Mouse (Mus musculus) myocyte (in vitro differentiated cells): ENCODE data around the gene Serpinb7. TPM values are rescaled to one million over a fixed set of nuclear protein-coding genes. Genes with fewer than 3 reads are reported as not detected.

Source experiments
- H3K27me3 ChIP-seq: one replicate; pipeline ENCODE4 v1.6.1; 2011; ENCODE audit not compliant: control insufficient read depth, insufficient read depth, insufficient read length
- H3K36me3 ChIP-seq: one replicate; pipeline ENCODE4 v1.6.1; 2011; ENCODE audit not compliant: control insufficient read depth, insufficient read depth
- H3K4me2 ChIP-seq: one replicate; pipeline ENCODE4 v1.6.1; 2011; ENCODE audit warnings: low read depth, control low read depth
- H3K4me3 ChIP-seq: one replicate; pipeline ENCODE4 v1.5.1; 2011; ENCODE audit warnings: mild to moderate bottlenecking, control low read depth, moderate library complexity
- H3K79me2 ChIP-seq: one replicate; pipeline ENCODE4 v1.6.1; 2011; ENCODE audit not compliant: control insufficient read depth, insufficient read depth
- H3ac ChIP-seq: one replicate; pipeline ENCODE4 v1.6.1; 2011; ENCODE audit not compliant: control insufficient read depth, insufficient read length
- CEBPB ChIP-seq: IDR thresholded peaks from 2 replicates; pipeline ENCODE4 v1.6.1; 2011; ENCODE audit warnings: mild to moderate bottlenecking, moderate library complexity; ENCODE audit not compliant: poor library complexity, insufficient read depth, severe bottlenecking
- E2F4 ChIP-seq: IDR thresholded peaks from one replicate; pipeline ENCODE4 v1.6.1; 2011; ENCODE audit warnings: mild to moderate bottlenecking, control low read depth, moderate library complexity; ENCODE audit not compliant: insufficient read depth
- MAX ChIP-seq: IDR thresholded peaks from one replicate; pipeline ENCODE4 v1.6.1; 2011; ENCODE audit warnings: low read depth, mild to moderate bottlenecking, control low read depth
- MYOD1 ChIP-seq, 3 experiments: IDR thresholded peaks; one replicate each; pipeline ENCODE4 v1.6.1; 2011; ENCODE audit warnings: control low read depth in 2 of 3, low read depth in 2 of 3, mild to moderate bottlenecking in 2 of 3, moderate library complexity in 1 of 3; ENCODE audit not compliant: insufficient read length in 2 of 3, control insufficient read depth in 1 of 3
- MYOG ChIP-seq, 3 experiments: IDR thresholded peaks; one replicate each; pipeline ENCODE4 v1.6.1; 2011; ENCODE audit warnings: control low read depth in 2 of 3, low read depth in 2 of 3, mild to moderate bottlenecking in 2 of 3; ENCODE audit not compliant: insufficient read length in 2 of 3, control insufficient read depth in 1 of 3, insufficient read depth in 1 of 3
- POLR2A ChIP-seq: IDR thresholded peaks from one replicate; pipeline ENCODE4 v1.6.1; 2011; ENCODE audit warnings: low read depth, mild to moderate bottlenecking, control low read depth, moderate library complexity; ENCODE audit not compliant: insufficient read length
- POLR2AphosphoS2 ChIP-seq: IDR thresholded peaks from one replicate; pipeline ENCODE4 v1.6.1; 2011; ENCODE audit warnings: low read depth, control low read depth; ENCODE audit not compliant: insufficient read length
- REST ChIP-seq: IDR thresholded peaks from one replicate; pipeline ENCODE4 v1.6.1; 2011; ENCODE audit warnings: mild to moderate bottlenecking, control low read depth, moderate library complexity; ENCODE audit not compliant: insufficient read depth, insufficient read length
- SRF ChIP-seq: IDR thresholded peaks from one replicate; pipeline ENCODE4 v1.6.1; 2011; ENCODE audit warnings: low read depth; ENCODE audit not compliant: control insufficient read depth, insufficient read length
- TCF12 ChIP-seq: IDR thresholded peaks from one replicate; pipeline ENCODE4 v1.6.1; 2011; ENCODE audit warnings: mild to moderate bottlenecking, control low read depth; ENCODE audit not compliant: poor library complexity, insufficient read depth, severe bottlenecking
- TCF3 ChIP-seq: IDR thresholded peaks from one replicate; pipeline ENCODE4 v1.6.1; 2011; ENCODE audit warnings: low read depth, control low read depth; ENCODE audit not compliant: insufficient read length
- USF1 ChIP-seq: IDR thresholded peaks from one replicate; pipeline ENCODE4 v1.6.1; 2011; ENCODE audit warnings: low read depth, mild to moderate bottlenecking, control low read depth, moderate library complexity
- polyA plus RNA-seq: library from polyadenylated mRNA; unstranded; fragments of >200 nt; fragmentation: generic; extraction: Trizol; gene quantifications from one replicate; pipeline ENCODE4 v1.2.1, GENCODE M21; 2012; ENCODE audit warnings: missing spikeins

The Serpinb7 gene
- 0.53 TPM for polyA plus RNA-seq

DNA sequence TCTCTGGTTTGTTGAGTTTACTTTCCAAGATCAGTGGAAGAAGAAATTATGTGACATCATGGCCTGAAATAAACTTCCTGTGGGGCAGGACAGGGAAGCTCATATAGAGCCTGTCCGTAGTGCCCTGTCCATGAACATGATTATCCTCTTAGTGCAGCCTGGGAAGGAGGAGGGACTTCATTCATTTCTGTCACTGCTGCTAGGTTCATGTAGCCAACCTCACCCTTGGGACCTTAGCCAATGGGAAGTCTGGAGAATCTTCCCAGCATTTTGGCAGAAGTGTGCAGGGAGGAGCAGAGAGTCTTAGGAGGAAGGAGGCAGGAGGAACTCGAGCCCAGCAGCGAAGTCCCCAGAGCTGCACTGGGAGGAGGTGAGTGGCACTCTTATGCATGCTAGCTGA, at the start of gene Serpinb7:
TSS of gene Serpinb7 (plus strand) at position 301 of the 400 bp plus-strand sequence.
- H3ac ChIP-seq, result no peak within 1 kb of the TSS
- TF ChIP-seq SRF (no peak), TCF12 (no peak), REST (no peak), POLR2A (no peak), USF1 (no peak), CEBPB (no peak), TCF3 (no peak), MYOD1 (IDR thresholded peaks at IDR 0.05; ENCODE audit: control insufficient read depth in 1 of 3, insufficient read length in 2 of 3, low read depth in 2 of 3) (no peak), MAX (no peak), POLR2AphosphoS2 (no peak), E2F4 (no peak), MYOG (IDR thresholded peaks at IDR 0.05; ENCODE audit: control insufficient read depth in 1 of 3, insufficient read depth in 1 of 3, insufficient read length in 2 of 3, low read depth in 2 of 3) (no peak)
- no peaks in the 10 kb centered on the region for H3K79me2 ChIP-seq
- no peak within 1 kb of the TSS for H3K4me2 ChIP-seq
- no peaks in the 10 kb centered on the region for H3K27me3 ChIP-seq
- no peaks in the 10 kb centered on the region for H3K36me3 ChIP-seq
- H3K4me3 ChIP-seq, result no peak within 1 kb of the TSS

DNA sequence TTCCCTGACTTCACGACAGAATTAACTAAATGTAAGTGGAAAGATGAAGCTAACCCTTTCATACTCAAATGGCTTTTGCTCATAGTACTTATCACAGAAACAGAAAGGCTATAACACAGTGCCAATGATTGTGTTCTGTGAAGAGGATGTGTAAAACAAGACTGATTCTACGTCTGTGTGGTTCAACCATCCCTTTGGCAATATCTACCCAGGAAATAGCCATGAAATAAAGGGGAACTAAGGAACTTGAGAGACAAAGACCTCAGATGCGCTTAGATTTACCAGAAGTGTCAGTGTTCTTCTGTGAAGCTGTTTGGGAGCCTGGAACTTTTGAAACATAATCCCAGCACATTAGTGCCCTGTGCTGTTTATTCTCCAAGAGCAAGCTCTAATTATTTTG, 49.1 kb upstream of the Serpinb7 start:
- TF ChIP-seq TCF12, result no peak
- no peak for TF ChIP-seq CEBPB
- H3K36me3 ChIP-seq, result no peaks in the 10 kb centered on the region

DNA sequence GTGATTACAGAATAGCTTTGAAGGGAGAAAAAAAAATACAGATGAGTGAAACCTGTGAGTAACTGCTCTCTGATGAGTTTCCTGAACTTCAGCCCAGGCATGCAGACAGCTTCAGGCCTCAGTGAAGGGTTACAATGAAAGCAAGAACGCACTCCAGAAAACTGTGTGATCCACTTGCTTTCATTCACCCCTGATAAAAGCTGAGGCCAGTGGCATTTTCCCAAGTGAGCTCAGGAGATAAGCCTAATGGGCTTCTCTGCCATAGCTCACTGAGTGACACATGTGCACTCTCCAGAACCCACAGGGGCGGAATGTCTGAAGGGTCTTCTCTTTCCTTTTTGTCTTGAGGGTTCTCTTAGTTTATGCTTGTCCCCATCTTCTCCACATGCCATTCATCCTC, 48.3 kb upstream of the Serpinb7 start:
- no peaks in the 10 kb centered on the region for H3K27me3 ChIP-seq
- H3K79me2 ChIP-seq, result no peaks in the 10 kb centered on the region
- no peak overlapping the region for H3K4me2 ChIP-seq
- TF ChIP-seq SRF, result no peak
- no peak for TF ChIP-seq MAX
- TF ChIP-seq E2F4, result no peak
- no peak for TF ChIP-seq TCF3
- no peak for TF ChIP-seq USF1
- TF ChIP-seq MYOG (IDR thresholded peaks at IDR 0.05; ENCODE audit: control insufficient read depth in 1 of 3, insufficient read depth in 1 of 3, insufficient read length in 2 of 3, low read depth in 2 of 3), result no peak
- no peak for TF ChIP-seq POLR2A
- no peak for TF ChIP-seq POLR2AphosphoS2
- no peaks in the 10 kb centered on the region for H3K36me3 ChIP-seq
- no peak overlapping the region for H3ac ChIP-seq
- no peak overlapping the region for H3K4me3 ChIP-seq

More for the DNA sequence above, 49.1 kb upstream of the Serpinb7 start:
- Histone ChIP-seq H3K4me2 (no peak overlapping the region), H3K27me3 (no peaks in the 10 kb centered on the region), H3ac (no peak overlapping the region), H3K79me2 (no peaks in the 10 kb centered on the region), H3K4me3 (no peak overlapping the region)

DNA sequence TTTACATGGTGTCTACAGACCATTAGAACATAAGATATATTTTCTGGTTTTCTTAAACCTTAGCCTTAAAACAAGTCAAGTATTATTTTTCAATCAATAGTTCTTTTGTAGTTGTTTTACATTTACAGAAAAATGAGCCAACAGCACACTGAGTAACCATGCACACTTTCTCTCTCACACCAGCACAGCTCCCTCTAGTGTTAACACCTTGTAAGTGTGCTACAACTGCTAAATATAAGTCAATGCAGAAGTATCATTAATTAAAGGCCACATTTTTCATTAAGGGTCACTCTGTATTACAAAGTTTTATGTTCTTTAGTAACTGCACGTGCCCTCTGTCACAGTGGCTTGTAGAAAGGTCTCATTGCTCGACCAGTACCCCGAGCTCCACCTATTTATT, 46.4 kb upstream of the Serpinb7 start:
- H3K4me2 ChIP-seq, result no peak overlapping the region
- TF ChIP-seq SRF (no peak), MYOG (IDR thresholded peaks at IDR 0.05; ENCODE audit: control insufficient read depth in 1 of 3, insufficient read depth in 1 of 3, insufficient read length in 2 of 3, low read depth in 2 of 3) (no peak), POLR2A (no peak), USF1 (no peak), TCF3 (no peak)
- no peaks in the 10 kb centered on the region for H3K79me2 ChIP-seq
- H3K4me3 ChIP-seq, result no peak overlapping the region
- no peak overlapping the region for H3ac ChIP-seq
- no peaks in the 10 kb centered on the region for H3K27me3 ChIP-seq
- H3K36me3 ChIP-seq, result no peaks in the 10 kb centered on the region

DNA sequence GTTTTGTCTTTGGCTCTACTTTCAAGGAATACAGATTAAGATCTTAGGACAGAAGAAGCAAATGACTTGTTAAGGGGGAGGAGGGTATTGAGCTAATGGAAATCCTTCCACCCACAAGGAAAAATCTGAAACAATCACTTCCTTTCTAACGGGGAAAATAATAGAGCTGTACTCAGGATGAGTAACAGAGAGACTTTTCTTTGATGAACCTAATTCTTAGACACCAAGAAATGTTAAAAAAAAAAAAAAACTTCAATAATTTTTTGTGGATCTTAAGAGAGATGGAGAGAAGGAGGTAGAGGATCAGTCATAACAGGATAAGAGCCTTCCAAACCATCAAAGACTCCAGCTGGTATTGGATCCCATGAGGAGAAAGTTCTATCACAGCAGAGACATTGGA, 38.6 kb upstream of the Serpinb7 start, which contains the start of gene Serpinb11:
TSS of gene Serpinb11 (plus strand) at position 301 of the 400 bp plus-strand sequence.
- Histone ChIP-seq H3K36me3 (no peaks in the 10 kb centered on the region), H3K4me3 (no peak within 1 kb of the TSS), H3K79me2 (no peaks in the 10 kb centered on the region), H3ac (no peak within 1 kb of the TSS), H3K27me3 (no peaks in the 10 kb centered on the region), H3K4me2 (no peak within 1 kb of the TSS)
- TF ChIP-seq POLR2AphosphoS2, result no peak
- TF ChIP-seq TCF12, result no peak
- no peak for TF ChIP-seq POLR2A
- TF ChIP-seq MYOD1 (IDR thresholded peaks at IDR 0.05; ENCODE audit: control insufficient read depth in 1 of 3, insufficient read length in 2 of 3, low read depth in 2 of 3), result no peak
- no peak for TF ChIP-seq MYOG (IDR thresholded peaks at IDR 0.05; ENCODE audit: control insufficient read depth in 1 of 3, insufficient read depth in 1 of 3, insufficient read length in 2 of 3, low read depth in 2 of 3)
- TF ChIP-seq E2F4, result no peak
- TF ChIP-seq MAX, result no peak
- TF ChIP-seq CEBPB, result no peak
- TF ChIP-seq REST, result no peak
- TF ChIP-seq SRF, result no peak
